Mouse (Mus musculus): ENCODE measurements around the gene Snrk.

The Snrk gene

GRCm38 (mm10) chr9:122183074-122183473, 66.0 kb downstream of the Snrk start:
- DNase-seq (ENCODE audit: low read depth), result no peak

- DNase-seq (ENCODE audit: low read depth), result no peak
Observed at GRCm38 (mm10) chr9:122184329-122184728, 67.3 kb downstream of the Snrk start.

DNA sequence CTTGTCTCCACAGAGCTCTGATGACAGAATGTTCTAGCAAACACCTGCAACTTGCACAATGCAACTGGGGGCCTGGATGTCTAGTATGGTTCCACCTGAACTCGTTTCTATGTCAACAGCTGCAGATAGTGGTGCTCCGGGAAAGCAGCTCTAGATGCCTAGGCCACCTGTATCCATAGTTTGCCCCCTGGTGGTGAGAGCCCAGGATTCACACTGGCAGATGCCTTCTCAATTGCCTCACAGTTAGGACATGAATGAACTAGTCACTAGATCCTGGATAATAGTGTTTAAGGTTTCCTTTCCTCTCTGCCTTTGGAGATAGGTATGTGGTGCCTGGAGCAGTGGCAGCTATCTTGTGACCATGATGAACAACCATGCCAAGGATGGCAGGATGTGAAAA, 68.0 kb downstream of the Snrk start:
- peak; percentile 63 for DNase-seq (ENCODE audit: low read depth)

DNA sequence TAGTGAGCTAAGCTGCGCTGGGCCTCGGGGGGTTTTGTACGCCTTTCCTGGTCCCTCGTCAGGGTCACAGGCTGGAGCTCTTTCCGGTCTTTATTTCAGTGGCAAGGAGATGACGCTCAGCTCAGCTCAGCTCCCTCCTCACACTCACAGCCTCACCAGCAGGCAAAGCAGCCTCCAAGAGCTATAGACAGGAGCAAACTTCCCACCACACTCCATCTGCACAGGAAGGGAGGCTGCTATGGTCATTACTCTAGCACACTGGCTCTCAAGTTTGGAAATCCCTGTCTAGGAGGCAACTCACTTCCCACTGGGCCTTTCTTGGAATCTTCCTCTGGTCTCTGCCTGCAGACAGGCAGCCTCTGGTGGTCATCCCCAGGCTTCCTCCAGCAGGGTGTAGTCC, 68.9 kb downstream of the Snrk start:
- no peak for DNase-seq (ENCODE audit: low read depth)

- DNase-seq (ENCODE audit: low read depth), result no peak
Observed at GRCm38 (mm10) chr9:122186643-122187226, 69.7 kb downstream of the Snrk start.

DNA sequence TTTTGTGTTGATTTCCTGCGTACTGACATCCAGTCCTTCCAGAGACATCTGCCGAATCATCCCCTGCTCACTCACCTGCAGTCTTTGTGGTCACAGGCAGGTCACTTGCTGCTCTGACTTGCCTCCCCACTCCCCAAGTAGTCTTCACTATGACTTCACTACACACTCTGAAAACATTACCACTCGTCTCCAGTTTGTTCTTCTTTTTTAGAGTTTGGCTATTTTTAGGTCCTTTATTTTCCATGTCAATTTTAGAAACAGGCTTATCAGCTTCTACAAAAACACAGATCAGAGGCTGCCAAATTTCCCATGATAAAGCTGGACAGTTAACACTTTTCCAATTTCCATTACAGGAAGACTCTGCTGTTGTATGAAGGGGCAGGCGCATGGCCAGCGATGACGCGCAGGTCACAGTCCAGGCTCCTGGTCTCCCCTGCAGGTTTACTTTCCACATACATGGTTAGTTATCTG, 70.4 kb downstream of the Snrk start:
- peak; percentile 5 for DNase-seq (ENCODE audit: low read depth)

- DNase-seq (ENCODE audit: low read depth), result peak; percentile 95
Observed at GRCm38 (mm10) chr9:122188724-122189123, 71.7 kb downstream of the Snrk start.

DNA sequence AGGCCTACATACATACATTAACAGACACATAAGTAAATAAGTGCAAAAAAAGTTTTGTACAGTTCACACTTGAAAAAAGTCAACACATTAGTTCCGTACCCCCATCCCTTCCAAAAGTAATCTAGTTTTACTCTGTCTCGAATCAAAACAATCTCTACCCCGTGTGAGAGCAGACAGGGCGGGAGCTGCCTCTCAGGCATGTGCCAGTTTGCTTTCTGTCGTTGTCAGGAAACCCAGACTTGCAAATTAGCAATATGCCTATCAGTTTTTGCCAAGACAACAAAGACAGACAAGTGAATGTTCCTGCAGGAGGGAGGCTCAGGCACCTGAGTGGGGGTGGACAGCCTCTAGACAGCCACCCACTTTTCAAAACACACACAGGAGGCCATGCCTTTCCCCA, 76.3 kb downstream of the Snrk start:
- DNase-seq (ENCODE audit: low read depth), result no peak

GRCm38 (mm10) chr9:122193823-122194222, 76.8 kb downstream of the Snrk start:
- no peak for DNase-seq (ENCODE audit: low read depth)

GRCm38 (mm10) chr9:122195042-122195682, 78.1 kb downstream of the Snrk start:
- no peak for DNase-seq (ENCODE audit: low read depth)

- DNase-seq (ENCODE audit: low read depth), result no peak
Observed at GRCm38 (mm10) chr9:122197021-122197420, 80.0 kb downstream of the Snrk start.

- no peak for DNase-seq (ENCODE audit: low read depth)
Observed at GRCm38 (mm10) chr9:122198621-122199020, 81.6 kb downstream of the Snrk start.

DNA sequence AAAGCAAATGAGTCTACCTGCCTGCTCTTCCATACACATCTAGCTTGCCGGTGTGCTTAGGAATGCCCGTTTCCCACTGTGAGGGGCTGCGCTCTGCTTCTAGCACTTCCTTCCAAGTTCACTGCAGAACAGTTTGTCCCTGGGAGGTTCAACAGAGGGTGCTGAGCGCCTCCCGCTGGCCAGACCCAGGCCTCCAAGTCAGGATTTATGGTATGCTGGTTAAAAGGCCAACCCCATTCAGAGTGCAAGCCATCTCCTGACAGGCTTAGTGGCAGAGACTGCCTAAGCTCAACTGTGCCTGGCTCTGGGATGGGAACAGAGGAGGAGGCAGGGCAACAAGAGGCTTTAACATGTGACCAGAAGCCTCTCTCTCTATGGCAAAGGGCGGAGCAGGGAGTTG, 82.2 kb downstream of the Snrk start:
- DNase-seq (ENCODE audit: low read depth), result peak; percentile 51

- DNase-seq (ENCODE audit: low read depth), result peak; percentile 60
Observed at GRCm38 (mm10) chr9:122204508-122204907, 87.4 kb downstream of the Snrk start.

GRCm38 (mm10) chr9:122205543-122206200, 88.6 kb downstream of the Snrk start:
- no peak for DNase-seq (ENCODE audit: low read depth)

DNA sequence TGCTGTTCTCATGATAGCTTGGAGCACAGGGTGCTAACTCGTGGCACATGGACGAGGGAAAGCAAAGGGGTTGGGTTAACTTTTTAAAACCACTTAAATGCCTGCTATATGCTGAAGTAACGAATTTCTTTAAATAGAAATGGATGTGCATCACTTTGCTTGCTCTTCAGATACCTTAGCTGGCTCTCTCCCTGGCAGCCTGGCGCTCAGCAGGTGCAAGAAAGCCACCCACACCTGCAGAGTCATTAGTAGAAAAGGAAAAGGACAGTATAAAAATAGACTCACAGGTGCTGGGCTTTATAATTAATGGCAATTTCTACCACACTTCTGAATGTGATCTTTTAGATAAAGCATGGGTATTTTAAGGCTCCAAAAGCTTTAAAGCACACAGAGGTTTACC, 91.2 kb downstream of the Snrk start:
- no peak for DNase-seq (ENCODE audit: low read depth)

DNA sequence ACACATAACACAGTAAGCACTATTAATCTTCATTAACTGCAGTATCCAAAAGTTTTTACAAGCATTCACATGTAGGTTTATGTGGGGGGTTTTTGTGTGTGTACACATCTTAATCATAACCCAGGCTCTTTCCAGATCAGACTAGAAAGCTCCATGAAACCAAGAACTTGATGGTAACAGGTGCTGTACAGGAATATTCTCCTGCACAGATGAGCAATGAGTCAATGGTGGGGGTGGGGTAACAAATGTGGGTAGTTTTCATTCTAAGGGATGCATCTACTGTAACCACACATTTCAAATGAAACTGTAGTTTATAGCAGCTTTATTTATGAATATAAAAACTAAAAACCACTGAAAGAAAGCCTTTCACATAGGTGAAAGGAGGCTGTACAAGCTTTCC, 98.1 kb downstream of the Snrk start:
- no peak for DNase-seq (ENCODE audit: low read depth)

GRCm38 (mm10) chr9:122216945-122217529, 100.0 kb downstream of the Snrk start:
- no peak for DNase-seq (ENCODE audit: low read depth)
